Mouse (Mus musculus) bone marrow, adult 2 months (tissue): ENCODE data around the gene Rpl14. TPM values are rescaled to one million over a fixed set of nuclear protein-coding genes. Genes with fewer than 3 reads are reported as not detected.

Experiments
- H3K27ac ChIP-seq: fragments of 200-500 bp; 2 replicates; pipeline ENCODE4 v1.5.1; 2012; ENCODE audit warnings: low read depth, mild to moderate bottlenecking, control low read depth, inconsistent platforms, low read length; ENCODE audit not compliant: control insufficient read depth, poor library complexity, insufficient read depth
- H3K4me1 ChIP-seq: fragments of 200-500 bp; 2 replicates; pipeline ENCODE4 v1.6.1; 2011; ENCODE audit warnings: low read length; ENCODE audit not compliant: control insufficient read depth, insufficient read depth
- H3K4me3 ChIP-seq: fragments of 200-500 bp; replicated peaks from 2 replicates; pipeline ENCODE3; 2011; ENCODE audit warnings: mild to moderate bottlenecking, low read depth, low read length, control low read depth; ENCODE audit not compliant: control insufficient read depth
- CTCF ChIP-seq: fragments of 200-500 bp; IDR thresholded peaks from 2 replicates; pipeline ENCODE4 v1.5.1; 2011; ENCODE audit warnings: low read length, control low read depth; ENCODE audit not compliant: control insufficient read depth, insufficient read depth
- POLR2A ChIP-seq: fragments of 200-500 bp; IDR thresholded peaks from 2 replicates; pipeline ENCODE4 v1.6.1; 2011; ENCODE audit warnings: low read depth, mild to moderate bottlenecking, control low read depth, low read length, borderline replicate concordance; ENCODE audit not compliant: control insufficient read depth
- WGBS: fragments of 180-500 bp; shearing (Covaris S2); methylation state at CpG from one replicate; pipeline ENCODE4 v1.1.7; 2018; 5-methylcytosine and 5-hydroxymethylcytosine counted together
- polyA plus RNA-seq: library from polyadenylated mRNA; stranded (reverse); fragments of >200 nt; gene quantifications from 2 replicates; pipeline ENCODE4 v1.2.4, GENCODE M21; 2011; ENCODE audit warnings: low replicate concordance; ENCODE audit not compliant: missing spikeins, insufficient read depth, insufficient read length

Gene Rpl14
- polyA plus RNA-seq, 1 experiment: 1,026 TPM

DNA sequence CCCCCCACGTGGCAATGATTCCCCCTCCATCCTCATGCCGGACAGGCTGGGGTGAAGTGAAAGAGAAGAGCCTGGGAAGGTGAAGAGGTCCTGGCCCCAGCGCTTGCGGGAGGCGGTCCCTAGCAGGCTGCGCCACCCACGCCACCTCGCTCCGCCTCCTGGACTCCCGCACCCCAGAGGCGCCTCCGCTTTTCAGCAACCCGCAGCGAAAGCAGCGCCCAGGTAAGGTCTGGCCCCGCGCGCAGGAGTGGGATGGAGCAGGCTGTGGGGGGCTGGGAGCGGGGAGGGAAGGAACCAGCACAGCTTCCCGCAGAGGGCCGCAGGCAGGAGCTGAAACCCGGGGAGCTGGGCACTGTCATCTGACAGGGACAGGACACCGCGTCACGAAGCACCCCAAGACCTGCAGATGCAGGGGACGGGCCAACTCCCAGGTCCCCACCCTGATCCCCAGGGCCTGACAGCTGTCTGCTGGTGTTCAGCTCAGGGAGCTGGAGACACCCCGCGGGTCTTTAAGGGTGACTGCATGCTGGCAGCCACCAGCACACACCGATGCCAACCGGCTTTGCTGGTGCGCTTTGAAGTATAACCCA lies 31.5 kb upstream of the Rpl14 start, which contains the start of gene Entpd3:
TSS of gene Entpd3 (plus strand) at position 157 of the 590 bp plus-strand sequence.
- Histone ChIP-seq H3K4me1 (no peaks in the 10 kb centered on the region; the same call in 1 of the 2 replicates), H3K4me3 (peak within 1 kb of the TSS; percentile 15), H3K27ac (no peak within 1 kb of the TSS)
- TF ChIP-seq CTCF (no peak), POLR2A (no peak)
- under 1% methylated on average over 31 of the region's 31 CpGs for WGBS

DNA sequence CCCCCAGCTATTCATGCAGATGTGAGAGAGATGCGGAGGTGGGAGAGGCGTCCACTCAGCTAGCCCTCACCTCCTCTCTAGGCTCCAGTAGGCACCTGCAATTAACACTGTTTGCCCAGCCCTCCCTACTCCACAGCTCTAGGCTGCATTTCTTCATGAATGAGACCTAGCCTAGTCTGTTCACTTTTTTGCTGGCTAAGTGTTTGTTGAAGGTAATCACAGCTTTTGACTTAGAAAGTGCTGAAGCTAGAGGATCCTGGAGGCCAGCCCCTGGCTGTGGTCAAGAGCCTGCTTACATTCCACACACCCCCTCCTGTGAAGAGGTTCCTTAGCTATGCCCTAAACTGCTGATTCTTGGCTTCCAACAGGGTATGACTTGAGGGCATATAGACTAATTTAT lies 29.8 kb upstream of the Rpl14 start:
- H3K4me1 ChIP-seq: peaks cover 2% of the 10 kb centered on the region; the same call in 1 of the 2 replicates
- H3K4me3 ChIP-seq: no peak overlapping the region
- WGBS: 83% methylated on average over 2 of the region's 2 CpGs
- TF ChIP-seq POLR2A (no peak), CTCF (no peak)
- H3K27ac ChIP-seq: no peak overlapping the region

DNA sequence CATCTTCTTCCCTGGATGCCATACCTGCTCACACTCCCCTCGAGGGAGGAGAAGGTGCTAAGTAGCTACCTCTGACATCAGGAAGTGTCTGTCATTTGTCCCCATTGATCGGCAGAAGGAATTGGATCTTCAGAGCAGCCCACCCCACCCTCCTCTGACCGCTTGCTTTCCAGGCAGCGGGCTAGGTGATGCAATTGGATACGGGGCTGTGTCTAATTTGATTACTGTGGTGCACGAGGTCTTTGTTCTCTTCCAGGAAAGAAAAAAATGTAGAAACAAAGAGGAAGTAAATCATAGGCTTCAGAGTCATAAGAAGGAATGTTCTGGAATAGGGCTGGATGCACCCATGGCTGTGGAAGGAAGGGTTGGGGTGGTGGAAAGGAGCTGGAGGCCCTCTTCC lies 29.0 kb upstream of the Rpl14 start:
- TF ChIP-seq POLR2A (no peak), CTCF (no peak)
- no peak overlapping the region for H3K27ac ChIP-seq
- H3K4me3 ChIP-seq: no peak overlapping the region
- peaks cover 4% of the 10 kb centered on the region; the same call in 1 of the 2 replicates for H3K4me1 ChIP-seq
- WGBS: 27% methylated on average over 6 of the region's 6 CpGs

DNA sequence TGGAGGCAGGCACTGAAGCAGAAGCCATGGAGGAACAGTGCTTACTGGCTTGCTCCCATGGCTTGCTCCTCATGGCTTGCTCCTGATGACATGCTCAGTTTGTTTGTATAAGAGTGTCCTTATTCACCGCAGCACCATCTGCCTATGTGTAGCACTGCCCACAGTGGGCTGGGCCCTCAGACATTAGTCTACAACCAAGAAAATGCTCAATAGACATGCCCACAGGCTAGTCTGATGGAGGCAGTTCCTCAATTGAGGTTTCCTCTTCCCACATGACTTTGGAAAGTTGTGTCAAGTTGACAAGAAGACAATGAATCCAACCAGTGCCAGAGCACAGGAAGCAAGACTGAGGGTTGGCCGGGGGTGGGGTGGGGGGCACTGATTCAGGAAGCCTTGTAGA lies 25.2 kb upstream of the Rpl14 start:
- TF ChIP-seq POLR2A (no peak), CTCF (no peak)
- 7% methylated on average over 2 of the region's 2 CpGs for WGBS
- H3K4me3 ChIP-seq: no peak overlapping the region
- H3K27ac ChIP-seq: no peak overlapping the region
- peaks cover 4% of the 10 kb centered on the region; the same call in 1 of the 2 replicates for H3K4me1 ChIP-seq

DNA sequence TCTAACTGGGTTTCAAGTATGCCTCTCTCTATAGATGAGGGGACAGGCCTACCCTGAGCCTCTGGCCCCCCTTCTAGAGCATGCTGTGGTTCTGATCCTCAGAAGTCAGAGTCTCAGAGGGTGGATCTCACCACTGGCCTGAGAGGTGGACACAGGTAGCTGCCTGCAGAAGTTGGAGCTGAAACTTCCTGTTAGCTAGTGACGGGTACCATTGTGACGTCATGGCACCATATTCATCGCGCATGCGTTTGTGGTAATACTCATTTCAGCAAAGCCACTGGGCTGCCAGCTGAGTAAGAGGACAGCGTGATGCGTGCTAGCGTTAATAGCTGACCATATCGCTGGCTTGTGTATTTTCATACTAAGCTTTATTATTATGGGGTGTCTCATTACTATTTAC lies 24.8 kb upstream of the Rpl14 start:
- H3K4me3 ChIP-seq: no peak overlapping the region
- H3K4me1 ChIP-seq: peaks cover 4% of the 10 kb centered on the region; the same call in 1 of the 2 replicates
- H3K27ac ChIP-seq: no peak overlapping the region
- no peak for TF ChIP-seq CTCF
- TF ChIP-seq POLR2A: no peak
- WGBS: 52% methylated on average over 9 of the region's 9 CpGs

DNA sequence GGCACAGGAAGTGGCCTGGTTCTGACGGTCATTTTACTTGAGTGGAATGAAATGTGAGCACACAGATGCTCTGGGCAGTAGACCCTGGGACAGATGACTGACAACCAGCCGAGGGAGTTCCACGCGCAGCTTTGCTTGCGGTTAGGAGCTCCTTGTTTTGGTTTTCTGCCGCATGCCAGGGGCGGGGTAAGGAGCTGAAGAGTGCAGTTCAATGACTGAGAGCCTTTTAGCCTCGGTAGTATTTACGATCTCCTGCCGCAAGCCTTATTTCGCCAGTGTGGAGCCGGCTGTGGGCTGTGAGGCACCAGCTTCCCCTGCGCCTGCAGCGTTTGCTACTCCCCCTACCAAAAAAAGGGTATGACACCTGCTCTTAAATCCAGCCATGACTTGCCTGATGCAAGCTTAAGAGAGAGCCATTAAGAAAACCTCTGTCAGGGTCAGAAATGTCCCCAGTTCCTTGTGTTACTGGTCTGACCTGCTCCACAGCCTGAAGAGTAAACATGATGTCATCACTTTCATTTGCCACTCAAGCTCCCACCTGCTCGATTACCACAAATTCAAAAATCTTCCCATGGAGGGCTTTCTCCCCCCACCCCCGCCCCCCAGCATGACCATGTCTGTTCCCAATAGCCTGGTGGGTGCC lies 24.1 kb upstream of the Rpl14 start:
- H3K27ac ChIP-seq: no peak overlapping the region
- WGBS: 9% methylated on average over 16 of the region's 16 CpGs

DNA sequence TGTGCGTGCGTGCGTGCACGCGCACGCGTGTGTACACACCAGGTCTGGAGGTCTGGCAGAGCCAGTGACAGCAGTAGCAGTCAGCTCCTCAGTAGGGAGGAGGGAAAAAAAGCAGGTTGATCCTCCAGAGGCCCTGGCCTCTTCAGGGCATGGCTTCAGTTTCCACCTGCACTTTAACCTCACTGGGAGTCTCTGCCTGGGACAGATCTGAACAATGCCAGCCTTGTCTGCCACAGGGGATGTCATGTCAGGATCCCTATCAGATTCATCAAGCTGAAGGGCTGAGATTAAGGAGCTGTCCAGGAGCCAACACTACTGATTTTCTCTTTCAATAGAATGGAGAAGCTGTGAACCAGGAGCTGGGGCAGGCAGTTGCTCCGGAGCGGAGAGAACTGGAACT lies 20.5 kb upstream of the Rpl14 start:
- TF ChIP-seq POLR2A: no peak
- no peak for TF ChIP-seq CTCF
- 94% methylated on average over 9 of the region's 9 CpGs for WGBS
- Histone ChIP-seq H3K4me3 (no peak overlapping the region), H3K27ac (no peak overlapping the region), H3K4me1 (peaks cover 4% of the 10 kb centered on the region; the same call in 1 of the 2 replicates)

More for the DNA sequence above, 24.1 kb upstream of the Rpl14 start:
- H3K4me3 ChIP-seq: no peak overlapping the region
- peaks cover 4% of the 10 kb centered on the region; the same call in 1 of the 2 replicates for H3K4me1 ChIP-seq
- TF ChIP-seq POLR2A (no peak), CTCF (no peak)

DNA sequence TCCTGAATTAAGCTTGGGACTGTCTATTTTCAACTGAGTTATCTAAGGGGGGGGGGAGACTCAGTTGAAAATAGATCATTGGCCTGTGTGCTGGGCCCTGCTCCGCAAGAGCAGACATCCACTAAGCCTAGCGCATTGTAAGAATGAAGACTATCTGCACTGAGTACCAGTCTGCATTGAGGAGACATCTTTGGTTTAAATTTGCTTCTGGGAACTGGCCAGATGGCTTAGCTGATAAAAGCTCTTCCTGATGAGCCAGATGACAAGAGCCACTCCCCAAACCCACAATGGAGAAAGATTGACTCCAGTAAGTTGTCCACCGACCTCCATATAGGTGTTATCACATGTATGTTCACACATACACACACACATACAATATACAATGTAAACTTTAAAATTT lies 7.7 kb upstream of the Rpl14 start:
- no peak overlapping the region for H3K4me3 ChIP-seq
- peaks cover 2% of the 10 kb centered on the region for H3K4me1 ChIP-seq
- TF ChIP-seq CTCF: no peak
- no peak for TF ChIP-seq POLR2A
- no peak overlapping the region for H3K27ac ChIP-seq
- WGBS: 57% methylated on average over 3 of the region's 3 CpGs
